Mouse (Mus musculus): ENCODE data around the gene Meiob. TPM values are rescaled to one million over a fixed set of nuclear protein-coding genes. Genes with fewer than 3 reads are reported as not detected.

The Meiob gene
- under 1 TPM in 1 of 2 experiments, not detected in 1; 0.15 TPM for total RNA-seq (2021)
- long read RNA-seq, experiment 1, result 0 reads
- long read RNA-seq, experiment 2, result 0 reads

DNA sequence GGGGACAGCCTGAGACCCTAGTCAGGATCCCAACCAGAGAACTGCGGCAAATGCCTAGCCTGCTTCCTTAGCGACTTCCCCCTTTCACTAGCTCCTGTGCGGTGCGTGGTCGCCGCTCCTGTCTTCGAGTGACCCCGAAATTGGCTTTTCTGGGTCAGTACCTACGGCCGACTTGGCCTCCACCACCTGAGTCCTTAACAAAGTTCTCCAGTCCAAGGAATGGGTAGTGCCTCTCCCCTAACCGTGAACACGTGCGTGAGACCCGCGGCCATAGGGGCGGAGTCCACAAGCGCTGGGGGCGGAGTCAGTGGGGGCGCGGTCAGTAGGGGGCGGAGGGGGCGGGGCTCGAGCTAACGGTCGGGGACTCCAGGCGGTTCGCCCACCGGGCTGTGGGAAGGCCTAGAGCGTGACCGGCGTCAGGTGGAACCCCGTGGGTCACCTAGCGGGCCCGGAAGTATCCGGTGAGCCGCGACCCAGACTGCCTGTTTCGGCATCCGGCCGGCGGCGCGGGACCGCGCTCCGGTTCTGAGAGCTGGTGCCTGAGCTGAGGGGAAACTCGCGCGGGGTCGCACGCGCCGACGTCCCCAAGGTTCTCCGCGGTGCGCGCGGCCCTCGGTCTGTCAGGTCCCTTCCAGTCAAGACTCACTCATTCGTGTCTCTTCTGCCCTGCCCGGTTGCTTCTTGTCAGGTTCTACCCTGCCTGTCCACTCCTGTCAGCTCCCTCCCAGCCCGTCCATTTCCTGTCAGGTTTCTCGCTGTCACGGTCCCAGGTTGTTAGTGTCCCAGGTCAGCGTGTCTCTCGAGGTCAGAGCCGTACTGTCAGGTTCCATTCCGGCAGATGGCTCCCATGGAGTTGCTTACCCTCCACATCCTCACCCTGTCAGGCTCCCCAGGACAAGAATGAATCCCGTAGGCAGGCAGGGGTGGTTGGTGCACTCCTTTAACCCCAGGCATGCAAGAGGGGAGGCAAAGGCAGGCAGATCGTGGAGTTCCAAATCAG, at the start of gene Meiob:
Gene Meiob (plus strand): TSS at position 338 of the 1,000 bp plus-strand sequence.
- peak; percentile 63 to 74 for DNase-seq

DNA sequence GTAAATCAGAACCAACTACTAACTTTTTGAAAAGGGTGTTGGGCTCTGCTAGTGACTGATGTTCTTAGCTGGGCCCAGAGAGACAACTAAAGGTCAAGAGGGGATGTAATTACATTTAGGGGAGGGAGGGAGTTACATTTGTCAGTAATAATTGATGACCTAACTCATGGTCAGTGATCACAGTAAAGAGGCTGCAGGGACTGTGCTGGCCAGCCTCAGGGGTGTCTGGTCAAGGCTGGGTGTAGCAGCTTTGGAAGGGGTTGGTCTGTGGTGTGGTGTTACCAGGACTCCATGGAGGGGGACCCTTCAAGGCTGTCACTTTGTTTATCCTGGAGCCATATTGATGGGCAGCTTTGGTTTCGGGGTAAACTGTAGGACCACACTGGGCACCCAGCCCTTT, 46.7 kb upstream of the Meiob start:
- no peak for DNase-seq

DNA sequence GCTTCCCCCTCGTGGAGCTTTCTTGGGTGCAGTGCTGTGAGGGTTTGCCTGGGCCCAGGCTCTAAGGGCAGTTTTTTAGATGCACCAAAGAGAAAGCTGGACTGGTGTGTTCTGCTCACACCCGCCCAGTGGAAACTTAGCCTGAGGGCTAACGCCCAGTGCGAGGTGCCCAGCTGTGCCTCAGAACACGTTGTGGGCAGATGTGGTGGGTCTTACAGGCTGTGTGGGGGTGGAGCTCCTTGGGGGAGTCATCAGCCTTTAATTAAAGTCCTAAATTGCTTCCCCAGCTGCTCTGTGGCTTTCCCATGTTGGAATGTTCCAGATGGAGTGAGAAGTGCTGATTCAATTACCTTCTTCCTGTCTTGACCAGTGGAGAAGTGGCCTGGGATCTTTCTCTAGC, 43.0 kb upstream of the Meiob start:
- DNase-seq, result no peak

DNA sequence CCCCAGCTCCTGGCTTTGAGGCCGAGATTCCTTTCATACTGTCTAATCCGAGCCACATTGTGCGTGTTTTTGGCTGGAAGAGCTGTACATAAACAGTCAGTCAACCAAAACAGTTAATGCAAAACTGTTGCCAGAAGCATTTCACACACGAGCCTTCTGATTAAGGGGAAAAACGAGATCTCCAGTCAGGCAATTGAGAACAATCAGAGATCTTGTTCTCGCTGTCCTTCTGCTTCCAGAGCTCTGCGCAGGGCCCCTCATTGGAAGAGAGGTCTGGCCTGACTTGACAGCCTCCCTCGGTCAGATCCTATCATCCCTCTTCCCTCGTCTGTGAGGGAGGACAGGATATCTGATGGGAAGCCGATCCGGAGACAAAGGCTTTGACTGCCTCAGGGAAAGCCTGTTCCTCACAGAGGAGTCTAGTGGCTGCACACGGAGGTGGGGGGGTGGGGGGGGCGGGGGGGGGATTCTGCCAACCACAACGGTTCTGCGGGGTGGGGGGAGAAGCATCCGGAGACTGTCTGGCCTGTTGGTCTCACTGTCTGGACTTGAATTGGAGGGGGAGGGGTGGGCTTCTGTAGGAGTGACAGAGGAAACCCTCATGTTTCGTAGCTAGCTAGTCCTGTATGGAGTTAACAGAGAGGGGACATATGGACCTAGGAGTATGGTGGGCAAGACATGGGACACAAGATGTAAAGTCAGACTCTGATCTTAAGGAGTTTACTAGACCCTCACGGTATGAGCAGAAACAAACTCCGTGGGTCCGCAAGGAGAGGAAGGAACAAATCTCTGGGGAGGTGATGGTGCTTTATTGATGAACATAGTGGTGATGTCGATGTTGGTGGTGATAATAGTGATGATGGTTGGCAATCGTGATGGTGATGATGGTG, 38.8 kb upstream of the Meiob start:
- DNase-seq, result no peak

DNA sequence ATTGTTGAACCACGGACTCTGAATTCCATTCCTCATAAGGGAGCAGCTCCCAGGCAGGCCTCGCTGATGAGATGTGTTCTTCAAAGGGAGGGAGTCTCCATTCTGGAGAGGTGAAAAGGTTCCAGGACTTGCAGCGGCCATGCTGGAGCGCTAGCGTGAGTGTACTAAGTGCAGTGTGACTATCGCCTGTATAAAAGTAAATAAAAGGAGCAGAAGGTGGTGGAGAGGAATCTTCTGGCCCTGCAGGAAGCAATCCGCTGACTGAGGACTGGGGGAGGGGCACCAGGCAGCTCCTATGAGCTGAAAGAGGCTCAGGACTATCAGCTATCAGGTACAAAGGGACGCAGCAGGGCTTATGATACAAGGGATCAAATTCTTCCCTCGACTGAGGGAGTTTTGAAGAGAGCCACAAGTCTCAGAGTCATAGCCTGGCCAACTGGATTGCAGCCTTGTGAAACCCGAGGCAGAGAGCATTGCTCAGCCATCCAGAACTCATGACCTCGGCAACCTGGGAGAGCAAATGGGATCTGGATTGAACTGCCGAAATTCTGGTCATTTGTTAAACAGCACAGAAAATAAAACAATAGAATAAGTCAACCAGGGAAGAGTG, 37.7 kb upstream of the Meiob start:
- DNase-seq, result no peak

DNA sequence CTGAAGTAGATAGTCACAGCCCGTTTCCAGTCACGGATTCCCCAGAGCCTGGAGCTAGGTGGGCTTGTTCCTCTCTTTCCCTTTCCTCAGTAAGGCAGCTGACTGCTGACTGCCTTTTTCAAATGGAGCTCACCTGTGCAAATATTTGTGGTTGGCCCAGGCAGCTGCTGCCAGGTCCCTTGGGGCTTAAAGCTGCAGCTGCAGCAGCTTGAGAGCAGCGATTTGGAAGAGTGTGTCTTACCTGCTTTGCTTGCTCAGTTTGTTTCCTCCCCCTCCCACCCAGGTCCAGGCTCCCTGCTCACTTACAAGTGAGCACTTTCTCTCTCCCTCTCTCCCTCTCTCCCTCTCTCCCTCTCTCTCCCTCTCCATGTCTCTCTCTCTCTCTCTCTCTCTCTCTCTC, 34.9 kb upstream of the Meiob start:
- no peak for DNase-seq

DNA sequence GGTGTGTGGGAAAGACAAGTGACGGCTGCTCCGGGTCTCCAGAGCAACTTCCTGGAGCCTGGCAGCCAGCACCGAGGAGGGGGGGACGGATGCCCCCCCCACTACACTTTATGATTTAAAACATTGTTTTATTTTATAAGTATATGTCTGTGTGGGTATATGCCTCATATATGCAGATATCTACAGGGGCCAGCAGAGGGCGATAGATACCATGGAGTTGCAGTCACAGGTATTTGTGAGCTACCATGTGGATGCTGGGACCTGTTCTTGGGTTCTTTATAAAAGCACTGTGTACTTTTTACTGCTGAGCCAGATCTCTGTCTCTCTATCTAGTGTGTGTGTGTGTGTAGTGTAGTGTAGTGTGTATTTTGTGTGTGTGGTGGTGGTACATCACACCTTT, 30.8 kb upstream of the Meiob start:
- DNase-seq, result no peak

DNA sequence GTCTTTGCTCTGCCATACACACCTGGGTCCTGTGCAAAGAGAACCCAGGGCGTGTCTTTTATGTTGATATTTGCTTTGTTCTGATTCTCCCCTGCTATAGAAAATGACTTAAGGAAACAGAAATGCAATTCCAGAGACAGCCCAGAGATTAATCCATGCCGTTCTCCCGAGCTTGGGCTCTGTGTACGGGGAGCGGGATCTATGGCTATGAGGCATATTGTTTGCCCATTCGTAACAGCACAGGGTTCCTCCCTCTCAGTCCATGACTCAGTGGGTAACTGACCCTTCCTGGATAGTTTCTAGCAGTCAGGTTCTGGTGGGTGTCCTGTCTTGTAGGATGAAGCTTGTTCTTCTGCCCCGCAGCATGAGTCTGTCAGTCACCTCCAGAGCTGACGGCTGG, 28.9 kb upstream of the Meiob start:
- DNase-seq, result no peak

DNA sequence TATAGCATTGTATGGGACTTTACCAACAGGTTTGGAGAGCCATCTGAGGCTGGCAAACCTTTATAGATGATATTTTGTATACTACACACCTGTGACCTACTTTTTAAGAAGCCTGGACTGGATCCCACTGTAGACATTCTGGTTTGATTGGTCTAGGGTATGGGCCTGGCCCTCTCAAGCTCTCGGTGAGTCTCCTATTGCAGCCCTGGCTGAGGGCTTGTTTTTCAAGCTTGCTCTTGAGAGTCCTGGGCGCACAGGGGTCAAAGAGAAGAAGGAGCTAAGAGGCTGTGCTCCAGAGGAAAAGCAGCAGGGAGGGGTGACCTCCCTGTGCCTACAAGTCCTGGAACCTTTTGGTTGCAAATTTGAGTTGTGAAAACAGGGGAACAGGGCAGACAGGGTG, 27.0 kb upstream of the Meiob start:
- DNase-seq, result no peak

DNA sequence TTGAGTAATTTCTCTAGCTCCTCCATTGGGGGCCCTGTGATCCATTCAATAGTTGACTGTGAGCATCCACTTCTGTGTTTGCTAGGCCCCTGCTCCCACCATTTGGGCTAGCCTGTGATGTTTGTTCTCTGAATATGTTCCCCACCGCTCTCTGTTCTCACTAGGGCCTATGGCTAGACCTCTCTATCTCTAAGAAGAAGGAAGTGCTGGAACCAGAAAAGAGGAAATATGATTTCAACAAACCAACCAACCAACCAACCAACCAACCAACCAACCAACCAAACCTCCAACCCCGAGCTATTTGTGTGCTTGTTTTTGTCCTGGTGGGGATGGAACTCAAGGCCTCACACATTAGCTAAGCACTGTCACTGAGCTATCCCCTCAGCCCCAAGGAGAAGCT, 23.3 kb upstream of the Meiob start:
- DNase-seq, result no peak

DNA sequence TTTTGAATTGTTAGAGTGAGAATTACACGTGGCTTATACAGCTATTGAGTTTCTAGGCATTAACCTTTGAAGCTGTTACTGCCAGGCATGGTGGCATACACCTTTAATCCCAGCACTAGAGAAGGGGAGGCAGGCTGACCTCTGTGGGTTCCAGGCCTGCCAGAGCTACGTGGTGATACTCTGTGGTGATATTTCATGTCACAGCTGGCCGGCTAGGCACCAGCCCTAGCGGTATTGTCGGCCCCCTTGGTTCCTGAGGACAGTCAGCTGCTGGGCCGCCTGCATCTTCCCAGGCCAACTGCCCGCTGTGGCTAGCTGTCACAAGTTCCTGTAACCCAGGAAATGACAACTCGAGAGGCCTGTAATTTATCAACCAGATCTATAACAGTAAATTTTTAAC, 11.9 kb upstream of the Meiob start:
- no peak for DNase-seq

DNA sequence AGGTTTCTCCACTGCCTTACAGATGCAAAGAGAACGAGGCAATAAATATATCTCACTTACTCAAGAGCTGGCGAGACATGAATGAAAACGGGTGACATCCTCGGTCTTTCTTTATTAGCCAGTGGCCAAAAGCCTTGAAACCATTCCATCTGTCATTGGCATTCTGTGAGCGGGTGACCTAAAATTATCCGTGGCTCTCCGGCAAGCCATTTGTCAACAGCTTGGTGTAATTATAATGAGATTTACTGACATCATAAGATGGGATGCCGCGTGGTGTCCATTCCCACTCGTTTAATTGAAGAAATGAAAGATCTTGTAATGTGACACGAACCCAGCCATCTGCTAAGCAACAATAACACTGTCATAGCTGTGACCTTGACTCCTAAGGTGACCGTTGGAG, 9.3 kb upstream of the Meiob start:
- peak; percentile 4 to 10 for DNase-seq

DNA sequence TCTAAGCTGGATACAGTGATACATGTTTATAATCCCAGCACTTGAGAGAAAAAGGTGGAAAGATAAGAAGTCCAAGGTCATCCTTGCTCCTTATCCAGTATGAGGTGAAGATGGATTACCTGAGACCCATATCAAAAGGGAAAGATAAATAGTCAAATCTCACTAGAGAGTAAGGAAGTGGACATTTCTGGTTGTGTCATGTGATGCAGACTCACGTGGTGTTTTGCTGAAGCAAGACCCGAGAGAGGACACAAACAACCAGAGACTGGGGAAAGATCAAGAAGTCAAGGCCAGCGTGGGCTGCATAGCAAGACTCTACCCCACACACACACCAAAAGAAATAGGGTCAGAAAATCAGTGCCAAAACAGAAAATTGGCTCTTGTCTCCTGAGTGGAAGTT, 7.1 kb upstream of the Meiob start:
- no peak for DNase-seq

DNA sequence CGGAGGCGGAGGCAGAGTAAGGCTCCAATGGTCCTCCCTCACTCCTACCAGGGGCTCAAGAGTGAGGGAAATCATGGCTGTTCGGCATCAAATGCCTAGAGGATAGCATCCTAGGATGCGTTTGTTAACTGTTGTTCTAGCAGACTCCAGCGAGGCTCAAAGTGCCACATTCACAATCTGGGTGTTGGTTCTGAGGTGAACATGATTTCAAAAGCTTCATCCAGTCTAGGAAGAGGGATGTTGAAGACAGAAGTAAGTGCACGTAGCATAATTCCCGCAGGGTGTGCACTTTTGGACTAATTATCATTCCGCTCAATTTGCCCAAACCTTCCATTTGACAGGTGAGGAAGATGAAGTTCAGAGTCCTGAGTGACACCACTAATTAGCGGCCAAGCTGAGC, 5.9 kb upstream of the Meiob start:
- no peak for DNase-seq

DNA sequence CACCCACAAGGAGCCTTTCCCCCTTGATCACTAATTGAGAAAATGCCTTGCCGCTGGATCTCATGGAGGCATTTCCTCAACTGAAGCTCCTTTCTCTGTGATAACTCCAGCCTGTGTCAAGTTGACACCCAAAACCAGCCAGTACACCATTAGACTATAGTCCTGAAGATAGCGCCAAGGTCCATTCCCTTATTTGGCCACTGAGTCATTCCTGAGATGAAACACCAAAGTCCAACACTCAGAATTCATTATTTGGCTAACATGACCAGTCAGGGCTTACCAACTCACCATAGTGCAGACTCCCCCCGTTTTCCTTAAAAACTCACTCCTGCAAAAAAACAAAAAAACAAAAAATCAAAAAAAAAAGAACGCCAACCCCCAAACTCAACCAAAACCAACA, 4.6 kb upstream of the Meiob start:
- DNase-seq, result no peak

DNA sequence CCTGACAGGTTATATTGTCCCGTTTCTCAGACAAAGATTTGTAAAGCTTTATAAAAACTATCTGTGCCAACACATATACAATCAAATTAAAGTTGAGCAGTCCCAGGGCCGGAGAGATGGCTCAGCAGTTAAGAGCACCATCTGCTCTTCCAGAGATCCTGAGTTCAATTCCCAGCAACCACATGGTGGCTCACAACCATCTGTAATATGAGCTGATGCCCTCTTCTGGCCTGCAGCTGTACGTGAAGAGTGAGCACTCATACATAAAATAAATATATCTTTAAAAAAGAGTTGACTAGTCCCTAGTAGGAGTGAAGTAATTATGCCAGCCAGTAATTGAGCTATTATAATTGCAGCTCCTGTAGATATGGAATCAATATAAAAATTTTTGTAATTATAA, 3.6 kb upstream of the Meiob start:
- DNase-seq, result no peak

DNA sequence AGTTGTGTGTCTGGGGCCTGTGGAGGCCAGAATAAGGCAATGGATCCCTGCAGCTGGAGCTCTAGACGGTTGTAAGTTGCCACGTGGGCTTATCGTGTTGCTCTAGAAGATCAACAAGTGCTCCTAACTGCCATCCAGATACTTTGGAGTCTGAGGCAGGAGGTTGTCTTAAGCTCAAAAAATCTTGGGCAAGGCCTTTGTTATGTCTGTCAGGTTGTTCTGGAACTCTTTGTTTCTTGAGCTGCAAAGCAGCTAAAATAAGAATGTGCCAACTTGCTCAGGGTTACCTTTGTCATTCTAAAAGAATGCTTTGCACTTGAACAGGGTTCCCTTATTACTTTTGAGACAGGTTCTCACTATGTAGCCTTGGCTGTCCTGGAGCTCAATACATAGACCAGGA, 7.1 kb downstream of the Meiob start:
- no peak for DNase-seq

DNA sequence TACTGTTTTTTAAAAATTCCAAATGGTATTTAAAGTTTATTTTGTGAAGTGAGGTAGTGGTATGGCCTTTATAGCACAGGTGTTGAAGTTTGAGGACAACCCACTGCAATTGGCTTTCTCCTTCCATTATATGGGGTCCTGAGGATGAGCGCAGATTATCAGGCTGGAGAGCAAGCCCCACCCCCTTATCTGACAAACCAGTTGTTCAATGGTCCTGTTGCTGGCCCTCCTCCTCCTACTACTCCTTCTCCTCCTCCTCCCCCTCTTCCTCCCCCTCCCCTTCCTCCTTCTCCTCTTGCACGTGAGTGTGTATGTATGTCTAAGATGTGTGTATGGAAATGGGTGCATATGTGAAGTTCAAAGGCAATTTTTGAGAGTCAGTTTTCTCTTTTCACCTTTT, 8.1 kb downstream of the Meiob start:
- no peak for DNase-seq

DNA sequence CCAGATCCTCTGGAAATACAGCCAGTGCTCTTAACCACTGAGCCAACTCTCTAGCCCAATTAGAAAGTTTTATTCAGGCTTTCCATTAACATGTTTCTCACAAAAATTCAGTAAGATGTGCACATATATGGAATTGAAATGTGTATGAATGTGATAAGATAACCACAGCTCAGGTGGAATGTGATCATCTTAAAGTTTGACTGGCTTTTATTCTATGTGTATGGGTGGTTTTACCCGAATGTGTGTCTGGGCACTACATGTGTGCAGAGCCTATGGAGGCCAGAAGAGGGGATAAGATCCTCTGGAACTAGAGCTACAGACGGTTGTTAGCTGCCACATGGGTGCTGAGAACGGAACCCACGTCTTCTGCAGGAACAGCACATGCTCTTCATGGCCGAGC, 11.2 kb downstream of the Meiob start:
- DNase-seq, result no peak

DNA sequence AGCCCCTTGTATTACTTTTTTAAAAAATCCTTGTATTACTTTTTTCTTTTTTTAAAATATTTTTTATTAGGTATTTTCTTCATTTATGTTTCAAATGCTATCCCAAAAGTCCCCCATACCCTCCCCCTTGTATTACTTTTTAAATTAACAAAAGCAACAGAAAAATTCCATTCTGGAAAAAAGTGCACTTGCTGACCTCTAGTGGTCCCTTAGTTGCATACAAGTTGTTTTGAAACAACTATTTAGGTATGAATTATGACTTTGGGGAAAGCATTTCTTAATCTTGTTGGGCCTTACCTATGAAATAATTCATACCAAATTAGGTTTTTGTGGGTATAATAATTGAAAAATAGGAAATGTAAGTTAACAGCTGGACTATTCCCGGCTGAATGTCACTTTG, 13.4 kb downstream of the Meiob start:
- peak in 1 of 2 experiments; percentile 7 for DNase-seq

DNA sequence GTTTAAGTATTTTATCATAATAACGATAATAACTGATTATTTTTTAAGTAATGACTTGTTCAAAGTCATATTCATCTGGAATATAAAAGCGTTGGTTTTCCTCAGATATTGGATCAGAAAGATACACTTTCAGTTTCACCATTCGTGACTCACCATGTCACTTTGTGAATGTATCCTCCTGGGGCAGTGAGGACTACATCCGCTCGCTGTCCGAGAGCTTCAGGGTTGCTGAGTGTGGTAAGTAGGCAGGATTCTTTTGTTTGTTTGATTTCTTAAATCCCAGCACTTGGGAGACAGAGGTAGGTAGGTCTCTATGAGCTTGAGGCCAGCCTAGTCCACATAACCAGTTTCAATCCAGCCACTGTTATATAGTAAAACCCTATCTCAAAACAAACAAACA, 14.1 kb downstream of the Meiob start:
- DNase-seq, result peak in 1 of 2 experiments; percentile 16

DNA sequence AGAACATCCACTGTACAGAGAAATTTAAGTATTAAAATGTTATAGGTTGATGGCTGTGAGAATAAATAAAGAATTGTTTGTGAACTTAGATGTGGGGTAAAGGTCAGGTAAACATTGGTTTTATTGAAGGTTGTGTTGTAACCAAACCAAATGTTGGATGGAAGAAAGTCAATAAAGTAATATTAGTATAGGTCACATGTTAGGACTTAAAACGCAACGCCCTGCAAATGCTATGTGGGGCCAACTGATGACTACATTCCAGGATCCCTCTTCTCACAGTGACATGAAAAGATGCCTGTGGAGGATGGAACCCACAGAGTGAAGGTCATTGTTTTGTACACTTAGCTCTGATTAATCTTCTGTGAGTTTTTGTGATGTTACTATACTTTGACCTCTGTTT, 15.4 kb downstream of the Meiob start:
- DNase-seq, result no peak

All from heart, adult 18-20 months (tissue).